Mouse (Mus musculus): ENCODE data around the gene Pigl. TPM values are rescaled to one million over a fixed set of nuclear protein-coding genes. Genes with fewer than 3 reads are reported as not detected.

The Pigl gene
- total RNA-seq, 2 experiments from 2014 or later, result 7.2 to 10.0 TPM

DNA sequence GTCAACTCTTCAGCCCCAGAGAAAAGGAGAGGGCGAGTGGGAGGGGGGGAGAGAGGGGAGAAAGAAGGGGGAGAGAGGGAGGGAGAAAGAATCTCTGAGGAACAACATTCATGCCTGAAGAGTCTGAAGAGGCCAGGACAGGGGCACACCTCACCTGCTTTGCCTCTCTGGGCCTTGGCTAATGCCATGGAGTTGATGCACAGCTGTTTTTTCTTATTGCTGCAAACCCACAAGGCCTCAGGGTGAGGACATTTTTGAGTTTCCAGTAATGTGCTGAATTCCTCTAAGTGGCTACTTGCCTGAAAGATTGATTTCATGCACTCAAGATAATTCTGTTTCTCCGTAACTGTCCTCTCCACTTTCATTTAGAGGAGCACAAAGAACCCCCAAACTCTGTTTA, 99.9 kb downstream of the Pigl start:
- DNase-seq, result no peak

DNA sequence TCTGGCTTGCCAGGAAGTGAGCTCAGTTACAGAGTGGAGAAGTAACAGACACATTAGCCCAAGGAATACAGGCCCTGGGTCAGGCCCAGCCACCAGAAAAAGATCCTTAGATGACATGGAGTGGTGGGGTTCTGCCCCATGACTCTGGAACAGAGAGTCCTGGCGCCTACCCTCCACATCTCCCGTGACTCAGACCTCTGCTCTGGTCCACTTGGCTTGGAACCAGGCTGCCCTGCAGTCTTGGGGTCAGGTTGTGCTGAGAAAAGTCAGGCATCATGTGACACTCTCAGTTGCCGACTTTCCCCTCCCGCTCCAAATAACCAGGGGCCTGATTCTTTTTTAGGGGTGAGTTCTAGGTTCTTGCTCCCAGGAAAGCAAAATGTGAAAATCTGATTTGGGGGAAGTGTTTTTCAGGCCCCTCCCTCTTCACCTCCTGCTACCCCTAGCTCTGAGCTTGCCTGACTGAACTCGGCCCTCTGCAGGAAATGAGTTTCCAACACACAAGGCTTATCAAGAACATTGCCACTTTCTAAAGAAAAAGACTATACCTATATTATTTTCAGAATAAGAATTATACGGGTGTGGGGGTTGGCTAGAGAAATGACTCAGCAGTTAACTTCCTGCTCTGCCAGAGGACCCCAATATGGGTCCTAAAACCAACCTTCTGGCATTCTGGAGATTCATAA, 100.8 kb downstream of the Pigl start:
- peak; percentile 68 to 85 for DNase-seq

DNA sequence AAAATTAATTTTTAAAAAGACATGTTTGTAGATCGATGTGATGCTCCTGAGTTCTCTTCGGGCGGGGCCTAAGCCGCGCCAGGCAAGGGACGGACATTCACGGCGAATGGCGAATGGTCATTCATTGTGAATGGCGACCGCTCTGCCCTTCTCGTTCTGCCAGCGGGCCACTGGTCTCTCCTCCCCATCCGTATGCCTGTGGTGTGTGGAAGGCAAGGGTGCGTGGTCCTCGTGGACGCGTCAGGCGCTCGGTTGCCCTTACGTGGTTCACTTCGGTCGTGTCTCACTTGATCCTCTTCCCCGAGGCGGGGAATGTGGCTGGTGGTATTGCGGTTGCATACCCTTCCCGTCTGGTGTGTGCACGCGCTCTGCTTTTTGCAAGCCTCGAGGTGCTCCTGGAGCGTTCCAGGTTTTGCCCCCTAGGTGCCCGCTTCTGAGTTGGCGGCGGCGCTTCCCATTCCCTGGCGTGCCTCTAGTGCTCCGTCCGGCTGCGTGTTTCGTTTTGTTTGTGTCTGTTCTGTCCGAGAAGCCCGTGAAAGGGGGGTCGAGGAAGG, 102.3 kb downstream of the Pigl start:
- peak in 1 of 2 experiments; percentile 39 for DNase-seq

DNA sequence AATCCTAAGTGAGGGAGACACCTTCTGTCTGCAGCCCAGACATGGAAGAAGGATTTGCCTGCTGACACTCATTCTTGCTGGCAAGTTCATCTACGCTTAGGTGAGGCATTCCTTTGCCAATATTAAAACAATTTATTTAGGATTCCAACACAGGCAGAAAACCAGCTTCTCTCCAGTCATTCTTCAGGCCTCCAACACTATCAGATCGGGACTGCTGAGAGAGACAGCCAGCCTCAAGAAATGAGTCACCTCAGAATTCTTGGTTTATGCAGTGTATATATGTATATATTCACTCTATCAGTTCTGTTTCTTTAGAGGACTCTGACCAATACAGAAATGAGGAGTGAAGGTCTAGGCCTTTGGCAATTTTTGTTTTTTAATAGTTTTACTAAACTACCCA, 105.3 kb downstream of the Pigl start:
- DNase-seq, result no peak

Other genes with a start within 250 kb of the Pigl start
- under 1 TPM; 0.63 to 0.70 TPM for gene Adora2b, start 209.5 kb upstream of the Pigl start, total RNA-seq (2021)
- gene Zswim7, start 177.1 kb upstream of the Pigl start, total RNA-seq (2021), result 10 to 100 TPM; 11.9 to 25.0 TPM
- 10 to 100 TPM; 28.2 to 31.3 TPM for gene Ttc19, start 177.0 kb upstream of the Pigl start, total RNA-seq (2021)
- 100 to 1,000 TPM; 180 to 205 TPM for gene Ncor1, start 81 bp downstream of the Pigl start, total RNA-seq (2021)
- 10 to 100 TPM; 30.2 to 37.2 TPM for gene Cenpv, start 80.8 kb downstream of the Pigl start, total RNA-seq (2021)
- gene Ubb, start 92.7 kb downstream of the Pigl start, total RNA-seq (2021), result 1,000 to 10,000 TPM; 1,237 to 1,515 TPM
- gene Trpv2, start 116.0 kb downstream of the Pigl start, total RNA-seq (2021), result 1 to 10 TPM; 2.0 to 3.7 TPM
- 10 to 100 TPM; 28.0 to 31.8 TPM for gene Lrrc75a, start 190.1 kb downstream of the Pigl start, total RNA-seq (2021)
- gene Mmgt2, start 190.2 kb downstream of the Pigl start, total RNA-seq (2021), result 10 to 100 TPM; 38.0 to 42.6 TPM

Measured in adrenal gland, postnatal 36 days (tissue).